Mouse (Mus musculus) cerebellum, postnatal 10 days (tissue): ENCODE results near the gene Eps8.

ENCODE experiments used
- DNase-seq, 2 experiments: peaks; one replicate each; pipeline ENCODE4 v3.0.0; 2021; ENCODE audit warnings: mixed read lengths in 2 of 2

The Eps8 gene

GRCm38 (mm10) chr6:137565454-137565853, 89.2 kb downstream of the Eps8 start:
- DNase-seq, result no peak

- no peak for DNase-seq
Measured at GRCm38 (mm10) chr6:137560358-137560859, 94.3 kb downstream of the Eps8 start.

GRCm38 (mm10) chr6:137558840-137559239, 95.8 kb downstream of the Eps8 start:
- no peak for DNase-seq

- no peak for DNase-seq
Measured at GRCm38 (mm10) chr6:137557671-137558070, 97.0 kb downstream of the Eps8 start.

- no peak for DNase-seq
Measured at GRCm38 (mm10) chr6:137557159-137557558, 97.5 kb downstream of the Eps8 start.

- no peak for DNase-seq
Measured at GRCm38 (mm10) chr6:137556636-137557035, 98.0 kb downstream of the Eps8 start.

- DNase-seq, result no peak
Measured at GRCm38 (mm10) chr6:137550181-137550580, 104.5 kb downstream of the Eps8 start.

- DNase-seq, result no peak
Measured at GRCm38 (mm10) chr6:137548613-137549012, 106.1 kb downstream of the Eps8 start.

GRCm38 (mm10) chr6:137547555-137547954, 107.1 kb downstream of the Eps8 start:
- no peak for DNase-seq

GRCm38 (mm10) chr6:137546101-137546500, 108.6 kb downstream of the Eps8 start:
- no peak for DNase-seq

GRCm38 (mm10) chr6:137545341-137545740, 109.3 kb downstream of the Eps8 start:
- DNase-seq, result no peak

GRCm38 (mm10) chr6:137542231-137543152, 112.2 kb downstream of the Eps8 start:
- DNase-seq, result peak in 1 of 2 experiments; percentile 29

GRCm38 (mm10) chr6:137541216-137542176, 113.2 kb downstream of the Eps8 start:
- no peak for DNase-seq

GRCm38 (mm10) chr6:137540800-137541199, 113.9 kb downstream of the Eps8 start:
- DNase-seq, result no peak

- no peak for DNase-seq
Measured at GRCm38 (mm10) chr6:137540346-137540745, 114.3 kb downstream of the Eps8 start.

GRCm38 (mm10) chr6:137539219-137539618, 115.5 kb downstream of the Eps8 start:
- DNase-seq, result no peak

- no peak for DNase-seq
Measured at GRCm38 (mm10) chr6:137532758-137533157, 121.9 kb downstream of the Eps8 start.

- DNase-seq, result peak in 1 of 2 experiments; percentile 55
Measured at GRCm38 (mm10) chr6:137525769-137526168, 128.9 kb downstream of the Eps8 start.

GRCm38 (mm10) chr6:137520343-137520704, 134.4 kb downstream of the Eps8 start:
- no peak for DNase-seq

GRCm38 (mm10) chr6:137519529-137520342, 134.9 kb downstream of the Eps8 start:
- DNase-seq, result no peak

- no peak for DNase-seq
Measured at GRCm38 (mm10) chr6:137514872-137515271, 139.8 kb downstream of the Eps8 start.

GRCm38 (mm10) chr6:137512753-137513152, 141.9 kb downstream of the Eps8 start:
- no peak for DNase-seq
